Mouse (Mus musculus) kidney, embryonic 16.5 days (tissue): ENCODE measurements at regions not wholly inside any gene's neighbourhood (a gene's known extent, or its start where the extent isn't known, plus 50 kb on each side); places are given as distances from the start of the nearest gene placed in this dataset.
A peak's percentile ranks its signal among the peaks of the same experiment; 100 is the strongest.

Experiments
- ATAC-seq: fragments of 200-750 bp; cut with Nextera tagmentation; 2 replicates; pipeline ENCODE4 v1.8.0; 2017; ENCODE audit warnings: moderate TSS enrichment; ENCODE audit not compliant: low FRiP score, low TSS enrichment
- H3K27ac ChIP-seq: fragments of 300-500 bp; sonication (generic); 2 replicates; pipeline ENCODE4 v1.5.1; 2014; ENCODE audit warnings: low read length
- H3K27me3 ChIP-seq: fragments of 300-500 bp; sonication (generic); 2 replicates; pipeline ENCODE4 v1.6.1; 2014; ENCODE audit warnings: low read length, control low read depth, mixed read lengths; ENCODE audit not compliant: insufficient read depth
- H3K36me3 ChIP-seq: fragments of 300-500 bp; sonication (generic); 2 replicates; pipeline ENCODE4 v1.6.1; 2014; ENCODE audit warnings: low read length, control low read depth, mixed read lengths; ENCODE audit not compliant: insufficient read depth
- H3K4me1 ChIP-seq: fragments of 300-500 bp; sonication (generic); 2 replicates; pipeline ENCODE4 v1.6.1; 2014; ENCODE audit warnings: low read length, control low read depth, mixed read lengths; ENCODE audit not compliant: insufficient read depth
- H3K4me2 ChIP-seq: fragments of 300-500 bp; sonication (generic); replicated peaks from 2 replicates; pipeline ENCODE4 v1.6.1; 2014; ENCODE audit warnings: low read depth, low read length
- H3K4me3 ChIP-seq: fragments of 300-500 bp; sonication (generic); 2 replicates; pipeline ENCODE4 v1.5.1; 2014; ENCODE audit warnings: mild to moderate bottlenecking, low read length
- H3K9ac ChIP-seq: fragments of 300-500 bp; sonication (generic); replicated peaks from 2 replicates; pipeline ENCODE4 v1.6.1; 2014; ENCODE audit warnings: low read length
- H3K9me3 ChIP-seq: fragments of 300-500 bp; sonication (generic); 2 replicates; pipeline ENCODE4 v1.6.1; 2016; ENCODE audit warnings: low read length, control low read depth
- WGBS: fragments of 180-500 bp; shearing (Covaris S2); extraction: QIAGEN DNeasy Blood & Tissue Kit; methylation state at CpG from one replicate; pipeline ENCODE4 v1.1.7; 2014; 5-methylcytosine and 5-hydroxymethylcytosine counted together

- 80% methylated on average over 3 of the region's 3 CpGs for WGBS
- Histone ChIP-seq H3K36me3 (no peaks in the 10 kb centered on the region), H3K9ac (no peak overlapping the region), H3K4me3 (no peak overlapping the region), H3K4me1 (no peaks in the 10 kb centered on the region), H3K27ac (no peak overlapping the region), H3K9me3 (no peaks in the 10 kb centered on the region), H3K4me2 (no peak overlapping the region), H3K27me3 (no peaks in the 10 kb centered on the region)
- ATAC-seq, result no peak
Measured at GRCm38 (mm10) chr10:53482919-53483318, 103.2 kb upstream of the Cep85l start.

- WGBS, result 92% methylated on average over 3 of the region's 3 CpGs
- no peak overlapping the region for H3K9ac ChIP-seq
- H3K4me1 ChIP-seq, result no peaks in the 10 kb centered on the region
- H3K36me3 ChIP-seq, result peaks cover 3% of the 10 kb centered on the region; the same call in 1 of the 2 replicates
- H3K9me3 ChIP-seq, result peaks cover 16% of the 10 kb centered on the region
- H3K4me3 ChIP-seq, result no peak overlapping the region
- ATAC-seq, result no peak
- H3K27ac ChIP-seq, result no peak overlapping the region
- H3K27me3 ChIP-seq, result no peaks in the 10 kb centered on the region
- H3K4me2 ChIP-seq, result no peak overlapping the region
Measured at GRCm38 (mm10) chr10:53470200-53470599, 90.5 kb upstream of the Cep85l start.

GRCm38 (mm10) chr10:53469611-53470010, 89.9 kb upstream of the Cep85l start:
- Histone ChIP-seq H3K9ac (no peak overlapping the region), H3K27ac (no peak overlapping the region), H3K4me1 (no peaks in the 10 kb centered on the region), H3K4me2 (no peak overlapping the region), H3K36me3 (peaks cover 3% of the 10 kb centered on the region; the same call in 1 of the 2 replicates), H3K9me3 (peaks cover 16% of the 10 kb centered on the region), H3K27me3 (no peaks in the 10 kb centered on the region), H3K4me3 (no peak overlapping the region)
- WGBS, result 53% methylated on average over 1 of the region's 1 CpGs
- no peak for ATAC-seq

- ATAC-seq, result no peak
- 0 out of 2 replicates have a peak, but pooled peaks cover 3% of the 10 kb centered on the region for H3K4me1 ChIP-seq
- no peak overlapping the region for H3K27ac ChIP-seq
- no peaks in the 10 kb centered on the region for H3K27me3 ChIP-seq
- WGBS, result 85% methylated on average over 3 of the region's 3 CpGs
- H3K36me3 ChIP-seq, result peaks cover 3% of the 10 kb centered on the region; the same call in 1 of the 2 replicates
- H3K9ac ChIP-seq, result no peak overlapping the region
- no peak overlapping the region for H3K4me3 ChIP-seq
- no peak overlapping the region for H3K4me2 ChIP-seq
- H3K9me3 ChIP-seq, result peaks cover 12% of the 10 kb centered on the region
Measured at GRCm38 (mm10) chr10:53468293-53468545, 88.5 kb upstream of the Cep85l start.

GRCm38 (mm10) chr10:53467472-53468292, 87.9 kb upstream of the Cep85l start:
- Histone ChIP-seq H3K27me3 (no peaks in the 10 kb centered on the region), H3K36me3 (peaks cover 3% of the 10 kb centered on the region; the same call in 1 of the 2 replicates), H3K27ac (no peak overlapping the region), H3K4me1 (0 out of 2 replicates have a peak, but pooled peaks cover 4% of the 10 kb centered on the region), H3K9ac (no peak overlapping the region), H3K9me3 (peaks cover 11% of the 10 kb centered on the region), H3K4me3 (no peak overlapping the region), H3K4me2 (no peak overlapping the region)
- WGBS, result 61% methylated on average over 3 of the region's 3 CpGs
- no peak for ATAC-seq

- Histone ChIP-seq H3K4me3 (no peak overlapping the region), H3K4me2 (no peak overlapping the region), H3K36me3 (0 out of 2 replicates have a peak, but pooled peaks cover under 1% of the 10 kb centered on the region), H3K27me3 (no peaks in the 10 kb centered on the region), H3K27ac (no peak overlapping the region), H3K9me3 (peaks cover 7% of the 10 kb centered on the region), H3K4me1 (0 out of 2 replicates have a peak, but pooled peaks cover 4% of the 10 kb centered on the region), H3K9ac (no peak overlapping the region)
- 70% methylated on average over 1 of the region's 1 CpGs for WGBS
- ATAC-seq, result 0 out of 2 replicates have a peak, but pooled peaks have one; percentile 39
Measured at GRCm38 (mm10) chr10:53466851-53467250, 87.1 kb upstream of the Cep85l start.

- Histone ChIP-seq H3K36me3 (no peaks in the 10 kb centered on the region), H3K27me3 (no peaks in the 10 kb centered on the region), H3K9me3 (peaks cover 3% of the 10 kb centered on the region), H3K4me2 (no peak overlapping the region), H3K4me1 (0 out of 2 replicates have a peak, but pooled peaks cover 4% of the 10 kb centered on the region), H3K9ac (no peak overlapping the region), H3K27ac (no peak overlapping the region), H3K4me3 (no peak overlapping the region)
- ATAC-seq, result no peak
- 80% methylated on average over 6 of the region's 6 CpGs for WGBS
Measured at GRCm38 (mm10) chr10:53466261-53466660, 86.5 kb upstream of the Cep85l start.

GRCm38 (mm10) chr10:53464581-53464980, 84.8 kb upstream of the Cep85l start:
- Histone ChIP-seq H3K27ac (no peak overlapping the region), H3K36me3 (no peaks in the 10 kb centered on the region), H3K27me3 (no peaks in the 10 kb centered on the region), H3K4me1 (0 out of 2 replicates have a peak, but pooled peaks cover 4% of the 10 kb centered on the region), H3K4me2 (no peak overlapping the region), H3K4me3 (no peak overlapping the region), H3K9me3 (no peaks in the 10 kb centered on the region), H3K9ac (no peak overlapping the region)
- no peak for ATAC-seq

- Histone ChIP-seq H3K4me1 (0 out of 2 replicates have a peak, but pooled peaks cover 4% of the 10 kb centered on the region), H3K9ac (no peak overlapping the region), H3K27me3 (no peaks in the 10 kb centered on the region), H3K4me3 (no peak overlapping the region), H3K36me3 (no peaks in the 10 kb centered on the region), H3K4me2 (no peak overlapping the region), H3K9me3 (no peaks in the 10 kb centered on the region), H3K27ac (0 out of 2 replicates have a peak overlapping the region, but pooled peaks have one; percentile 9)
- no peak for ATAC-seq
- 68% methylated on average over 6 of the region's 6 CpGs for WGBS
Measured at GRCm38 (mm10) chr10:53464006-53464405, 84.3 kb upstream of the Cep85l start.

GRCm38 (mm10) chr10:53463471-53463870, 83.7 kb upstream of the Cep85l start:
- 0 out of 2 replicates have a peak, but pooled peaks cover 4% of the 10 kb centered on the region for H3K4me1 ChIP-seq
- H3K4me3 ChIP-seq, result no peak overlapping the region
- no peak overlapping the region for H3K27ac ChIP-seq
- WGBS, result 47% methylated on average over 3 of the region's 3 CpGs
- no peak overlapping the region for H3K4me2 ChIP-seq
- no peaks in the 10 kb centered on the region for H3K9me3 ChIP-seq
- ATAC-seq, result no peak
- no peaks in the 10 kb centered on the region for H3K27me3 ChIP-seq
- no peaks in the 10 kb centered on the region for H3K36me3 ChIP-seq
- no peak overlapping the region for H3K9ac ChIP-seq
